Mouse (Mus musculus) G1E (cell line): ENCODE results near the gene Bad.

Source experiments
- CTCF ChIP-seq: IDR thresholded peaks from 2 replicates; pipeline ENCODE4 v1.5.1; 2012; ENCODE audit warnings: low read depth, low read length, inconsistent platforms, mixed read lengths
- GATA1 ChIP-seq: IDR thresholded peaks from 2 replicates; pipeline ENCODE4 v1.6.1; 2012; ENCODE audit warnings: borderline replicate concordance, low read length, inconsistent platforms, mixed read lengths
- GATA2 ChIP-seq: IDR thresholded peaks from 2 replicates; pipeline ENCODE4 v1.6.1; 2012; ENCODE audit warnings: low read depth, low read length, inconsistent platforms, borderline replicate concordance
- POLR2AphosphoS5 ChIP-seq: IDR thresholded peaks from 2 replicates; pipeline ENCODE4 v1.6.1; 2012; ENCODE audit warnings: low read depth, low read length, inconsistent platforms; ENCODE audit not compliant: insufficient replicate concordance
- TAL1 ChIP-seq: conservative IDR thresholded peaks from 2 replicates; pipeline ENCODE4 v1.6.1; 2012; ENCODE audit warnings: low read depth, low read length, inconsistent platforms, mixed read lengths

DNA sequence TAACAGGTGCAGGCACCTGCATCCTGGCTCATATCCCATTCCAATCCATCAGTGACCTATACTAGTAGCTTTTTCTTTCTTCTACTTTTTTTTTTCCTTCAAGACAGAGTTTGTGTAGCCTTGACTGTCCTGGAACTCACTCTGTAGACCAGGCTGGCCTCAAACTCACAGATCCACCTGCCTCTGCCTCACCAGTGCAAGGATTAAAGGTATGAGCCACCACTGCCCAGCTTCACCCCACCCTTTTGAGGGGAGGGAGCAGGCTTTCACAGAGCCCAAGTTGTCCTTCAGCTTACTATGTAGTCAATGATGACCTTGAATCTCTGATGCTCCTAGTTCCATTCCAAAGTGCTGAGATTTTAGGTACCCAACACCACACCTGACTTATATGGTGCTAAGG is 22.2 kb upstream of the Bad start:
- TF ChIP-seq CTCF, result no peak
- no peak for TF ChIP-seq GATA1
- TF ChIP-seq TAL1, result no peak
- TF ChIP-seq POLR2AphosphoS5, result no peak
- TF ChIP-seq GATA2, result no peak
